Mouse (Mus musculus): ENCODE data around the gene Mkks. TPM values are rescaled to one million over a fixed set of nuclear protein-coding genes. Genes with fewer than 3 reads are reported as not detected.
"Not testable (repeated sequence)": the region's sequence is repeated elsewhere in the genome, so short reads cannot be mapped to it uniquely, and the experiment has no call there.

The Mkks gene
- polyA plus RNA-seq, 1 experiment = 1.7 TPM

DNA sequence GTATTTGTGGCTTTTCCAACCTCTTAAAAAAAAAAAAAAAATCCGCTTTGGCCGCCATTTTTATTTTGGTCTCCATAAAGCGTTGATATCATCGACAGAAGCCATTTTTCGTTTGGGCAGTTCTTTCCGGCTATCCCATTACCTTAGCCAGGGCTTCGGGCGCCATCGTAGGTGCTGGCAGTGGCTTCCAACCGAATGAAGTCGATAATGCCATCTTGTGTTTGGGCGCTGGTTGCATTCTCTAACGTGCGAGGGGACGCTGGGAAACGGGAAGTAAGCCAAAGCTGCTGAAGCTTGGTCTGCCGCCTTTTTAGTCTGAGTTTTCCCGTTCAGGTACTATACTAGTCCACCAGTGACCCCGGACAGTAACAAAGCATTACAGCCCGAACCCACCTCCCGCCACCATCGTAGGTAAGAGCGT is 772 bp upstream of the Mkks start:
- no peaks in the 10 kb centered on the region for H3K36me3 ChIP-seq (ENCODE audit: control insufficient read depth, insufficient read depth, low read length)
- peak overlapping the region; percentile 74 for H3K27ac ChIP-seq (ENCODE audit: control insufficient read depth, insufficient read depth, low read depth, low read length)
- H3K4me3 ChIP-seq (ENCODE audit: control insufficient read depth, low read depth, low read length) = peak overlapping the region; percentile 100
- TF ChIP-seq POLR2A (IDR thresholded peaks at IDR 0.05; ENCODE audit: control insufficient read depth, low read depth, low read length) = peak; percentile 58; the same call in 1 of the 2 replicates
- TF ChIP-seq CTCF (IDR thresholded peaks at IDR 0.05; ENCODE audit: control insufficient read depth, insufficient read depth, insufficient replicate concordance, low read depth, low read length) = peak; percentile 11; the same call in 1 of the 2 replicates
- no peaks in the 10 kb centered on the region; the same call in 1 of the 2 replicates for H3K4me1 ChIP-seq (ENCODE audit: control insufficient read depth, insufficient read depth, low read length)
- H3K27me3 ChIP-seq (ENCODE audit: control insufficient read depth, insufficient read depth, low read length) = no peaks in the 10 kb centered on the region

- Histone ChIP-seq H3K27ac (ENCODE audit: control insufficient read depth, insufficient read depth, low read depth, low read length) (peak overlapping the region; percentile 97), H3K4me3 (ENCODE audit: control insufficient read depth, low read depth, low read length) (peak overlapping the region; percentile 98)
- H3K27me3 ChIP-seq (ENCODE audit: control insufficient read depth, insufficient read depth, low read length); H3K36me3 ChIP-seq (ENCODE audit: control insufficient read depth, insufficient read depth, low read length); H3K4me1 ChIP-seq (ENCODE audit: control insufficient read depth, insufficient read depth, low read length): not testable (repeated sequence)
These were observed 497 bp downstream of the Mkks start for GRCm38 (mm10) chr2:136890716-136891067.

GRCm38 (mm10) chr2:136886846-136887245 is 4.3 kb downstream of the Mkks start:
- no peaks in the 10 kb centered on the region for H3K27me3 ChIP-seq (ENCODE audit: control insufficient read depth, insufficient read depth, low read length)
- no peak for TF ChIP-seq CTCF (IDR thresholded peaks at IDR 0.05; ENCODE audit: control insufficient read depth, insufficient read depth, insufficient replicate concordance, low read depth, low read length)
- TF ChIP-seq POLR2A (IDR thresholded peaks at IDR 0.05; ENCODE audit: control insufficient read depth, low read depth, low read length) = no peak
- no peaks in the 10 kb centered on the region; the same call in 1 of the 2 replicates for H3K4me1 ChIP-seq (ENCODE audit: control insufficient read depth, insufficient read depth, low read length)
- H3K4me3 ChIP-seq (ENCODE audit: control insufficient read depth, low read depth, low read length) = no peak overlapping the region
- H3K27ac ChIP-seq (ENCODE audit: control insufficient read depth, insufficient read depth, low read depth, low read length) = no peak overlapping the region
- peaks cover 4% of the 10 kb centered on the region; the same call in 1 of the 2 replicates for H3K36me3 ChIP-seq (ENCODE audit: control insufficient read depth, insufficient read depth, low read length)

- H3K4me1 ChIP-seq (ENCODE audit: control insufficient read depth, insufficient read depth, low read length) = no peaks in the 10 kb centered on the region; the same call in 1 of the 2 replicates
- H3K27me3 ChIP-seq (ENCODE audit: control insufficient read depth, insufficient read depth, low read length) = no peaks in the 10 kb centered on the region
- peaks cover 4% of the 10 kb centered on the region; the same call in 1 of the 2 replicates for H3K36me3 ChIP-seq (ENCODE audit: control insufficient read depth, insufficient read depth, low read length)
- no peak within 1 kb of the TSS for H3K27ac ChIP-seq (ENCODE audit: control insufficient read depth, insufficient read depth, low read depth, low read length)
- TF ChIP-seq POLR2A (IDR thresholded peaks at IDR 0.05; ENCODE audit: control insufficient read depth, low read depth, low read length) (no peak), CTCF (IDR thresholded peaks at IDR 0.05; ENCODE audit: control insufficient read depth, insufficient read depth, insufficient replicate concordance, low read depth, low read length) (no peak)
- no peak within 1 kb of the TSS for H3K4me3 ChIP-seq (ENCODE audit: control insufficient read depth, low read depth, low read length)
These were observed 5.6 kb downstream of the Mkks start, which contains the start of gene AL731706.2 for GRCm38 (mm10) chr2:136885579-136885978. TSS of gene AL731706.2 (minus strand) at chr2:136885679.

DNA sequence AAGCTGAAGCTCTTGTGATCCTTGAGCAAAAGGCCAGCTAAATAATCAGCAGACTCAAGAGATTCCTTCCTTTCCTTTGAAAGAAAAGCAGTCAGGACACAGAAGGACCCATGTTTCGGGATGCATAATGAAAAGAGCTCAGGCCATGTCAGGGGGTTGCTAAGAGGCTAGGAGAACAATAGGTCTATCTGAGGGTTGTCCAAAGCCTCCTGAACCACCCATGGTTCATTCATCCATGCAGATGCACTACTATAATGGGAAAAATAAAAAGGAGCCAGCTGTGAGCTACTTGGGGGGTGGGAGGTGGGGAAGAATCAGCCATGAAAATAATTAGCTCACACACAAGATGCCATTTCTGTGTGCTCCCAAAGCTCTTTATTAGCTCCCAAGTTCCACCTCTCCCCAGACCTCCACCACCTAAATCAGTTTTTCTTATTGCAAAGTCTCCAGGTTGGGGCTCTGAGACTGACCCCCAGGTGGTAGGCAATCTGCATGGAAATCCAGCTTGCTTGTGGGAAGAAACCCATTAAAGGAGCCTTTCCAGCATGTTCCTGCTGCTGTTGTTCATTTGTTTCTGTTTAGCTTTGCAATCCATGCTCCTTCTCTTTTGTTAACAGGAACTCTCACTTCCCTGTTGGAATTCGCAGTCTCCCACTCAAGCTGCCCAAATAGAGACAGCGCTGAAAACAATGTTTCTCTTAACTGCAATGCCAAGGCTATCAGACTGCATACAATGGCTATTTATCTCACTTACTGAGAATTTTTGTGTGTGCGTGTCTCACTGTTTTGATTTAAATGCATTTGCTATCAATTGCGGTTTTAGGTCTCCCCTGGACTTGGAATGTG is 36.4 kb downstream of the Mkks start:
- Histone ChIP-seq H3K27me3 (ENCODE audit: control insufficient read depth, insufficient read depth, low read length) (no peaks in the 10 kb centered on the region), H3K4me3 (ENCODE audit: control insufficient read depth, low read depth, low read length) (no peak overlapping the region)

GRCm38 (mm10) chr2:136850366-136850765 is 40.8 kb downstream of the Mkks start:
- H3K36me3 ChIP-seq (ENCODE audit: control insufficient read depth, insufficient read depth, low read length) = no peaks in the 10 kb centered on the region
- no peak overlapping the region for H3K4me3 ChIP-seq (ENCODE audit: control insufficient read depth, low read depth, low read length)
- H3K4me1 ChIP-seq (ENCODE audit: control insufficient read depth, insufficient read depth, low read length) = no peaks in the 10 kb centered on the region; the same call in 1 of the 2 replicates
- no peaks in the 10 kb centered on the region for H3K27me3 ChIP-seq (ENCODE audit: control insufficient read depth, insufficient read depth, low read length)
- TF ChIP-seq POLR2A (IDR thresholded peaks at IDR 0.05; ENCODE audit: control insufficient read depth, low read depth, low read length) = no peak
- TF ChIP-seq CTCF (IDR thresholded peaks at IDR 0.05; ENCODE audit: control insufficient read depth, insufficient read depth, insufficient replicate concordance, low read depth, low read length) = no peak
- no peak overlapping the region for H3K27ac ChIP-seq (ENCODE audit: control insufficient read depth, insufficient read depth, low read depth, low read length)

More for the DNA sequence above, 36.4 kb downstream of the Mkks start:
- no peaks in the 10 kb centered on the region; the same call in 1 of the 2 replicates for H3K4me1 ChIP-seq (ENCODE audit: control insufficient read depth, insufficient read depth, low read length)
- H3K27ac ChIP-seq (ENCODE audit: control insufficient read depth, insufficient read depth, low read depth, low read length) = peak overlapping the region; percentile 13; the same call in 1 of the 2 replicates
- no peak for TF ChIP-seq POLR2A (IDR thresholded peaks at IDR 0.05; ENCODE audit: control insufficient read depth, low read depth, low read length)
- no peak for TF ChIP-seq CTCF (IDR thresholded peaks at IDR 0.05; ENCODE audit: control insufficient read depth, insufficient read depth, insufficient replicate concordance, low read depth, low read length)
- H3K36me3 ChIP-seq (ENCODE audit: control insufficient read depth, insufficient read depth, low read length) = no peaks in the 10 kb centered on the region

GRCm38 (mm10) chr2:136837994-136838393 is 53.2 kb downstream of the Mkks start:
- TF ChIP-seq POLR2A (IDR thresholded peaks at IDR 0.05; ENCODE audit: control insufficient read depth, low read depth, low read length) = no peak
- no peak for TF ChIP-seq CTCF (IDR thresholded peaks at IDR 0.05; ENCODE audit: control insufficient read depth, insufficient read depth, insufficient replicate concordance, low read depth, low read length)
- Histone ChIP-seq H3K27me3 (ENCODE audit: control insufficient read depth, insufficient read depth, low read length) (no peaks in the 10 kb centered on the region), H3K36me3 (ENCODE audit: control insufficient read depth, insufficient read depth, low read length) (no peaks in the 10 kb centered on the region), H3K4me1 (ENCODE audit: control insufficient read depth, insufficient read depth, low read length) (no peaks in the 10 kb centered on the region), H3K27ac (ENCODE audit: control insufficient read depth, insufficient read depth, low read depth, low read length) (no peak overlapping the region), H3K4me3 (ENCODE audit: control insufficient read depth, low read depth, low read length) (no peak overlapping the region)
